Mouse (Mus musculus) ES-Bruce4 (cell line): ENCODE measurements around the gene Cryzl1. TPM values are rescaled to one million over a fixed set of nuclear protein-coding genes. Genes with fewer than 3 reads are reported as not detected.
"Not testable (repeated sequence)": the region's sequence is repeated elsewhere in the genome, so short reads cannot be mapped to it uniquely, and the experiment has no call there.

Experiments used
- H3K27ac ChIP-seq: 2 replicates; pipeline ENCODE4 v1.5.1; 2012; ENCODE audit warnings: low read length, inconsistent platforms; ENCODE audit not compliant: insufficient read depth
- H3K27me3 ChIP-seq: 2 replicates; pipeline ENCODE4 v1.6.1; 2012; ENCODE audit warnings: mild to moderate bottlenecking, low read length, inconsistent platforms; ENCODE audit not compliant: control insufficient read depth, poor library complexity, insufficient read depth, severe bottlenecking
- H3K36me3 ChIP-seq: 2 replicates; pipeline ENCODE4 v1.6.1; 2012; ENCODE audit warnings: inconsistent platforms, mild to moderate bottlenecking, low read length, moderate library complexity; ENCODE audit not compliant: control insufficient read depth, poor library complexity, insufficient read depth, severe bottlenecking
- H3K4me1 ChIP-seq: one replicate; pipeline ENCODE4 v1.8.1; 2011; ENCODE audit warnings: low read length; ENCODE audit not compliant: control insufficient read depth, insufficient read depth
- H3K4me3 ChIP-seq: 2 replicates; pipeline ENCODE4 v1.5.1; 2011; ENCODE audit warnings: low read depth, mild to moderate bottlenecking, low read length
- H3K9ac ChIP-seq: 2 replicates; pipeline ENCODE4 v1.6.1; 2012; ENCODE audit warnings: low read depth, mild to moderate bottlenecking, inconsistent platforms; ENCODE audit not compliant: poor library complexity, severe bottlenecking
- H3K9me3 ChIP-seq: replicated peaks from 2 replicates; pipeline ENCODE4 v1.6.1; 2012; ENCODE audit warnings: mild to moderate bottlenecking, low read length, inconsistent platforms; ENCODE audit not compliant: control insufficient read depth, poor library complexity, insufficient read depth, severe bottlenecking
- CTCF ChIP-seq: IDR thresholded peaks from one replicate; pipeline ENCODE4 v1.8.1; 2011; ENCODE audit warnings: low read depth, low read length
- EP300 ChIP-seq: IDR thresholded peaks from 2 replicates; pipeline ENCODE4 v1.6.1; 2011; ENCODE audit warnings: low read depth, low read length; ENCODE audit not compliant: insufficient read depth
- POLR2A ChIP-seq: IDR thresholded peaks from one replicate; pipeline ENCODE4 v1.8.1; 2011; ENCODE audit warnings: low read length; ENCODE audit not compliant: insufficient read depth
- polyA plus RNA-seq: library from polyadenylated mRNA; stranded (reverse); fragments of >200 nt; gene quantifications from 2 replicates; pipeline ENCODE4 v1.2.4, GENCODE M21; 2011; ENCODE audit warnings: low read depth; ENCODE audit not compliant: missing spikeins, insufficient read depth, insufficient read length

Cryzl1 gene
- polyA plus RNA-seq, 1 experiment: 60.0 TPM

- TF ChIP-seq CTCF (no peak), POLR2A (peak; percentile 63), EP300 (no peak)
- peaks cover 22% of the 10 kb centered on the region for H3K36me3 ChIP-seq
- no peaks in the 10 kb centered on the region for H3K27me3 ChIP-seq
- H3K4me3 ChIP-seq: peak within 1 kb of the TSS; percentile 100
- no peaks in the 10 kb centered on the region for H3K4me1 ChIP-seq
- no peaks in the 10 kb centered on the region for H3K9me3 ChIP-seq
- peak within 1 kb of the TSS; percentile 98 for H3K9ac ChIP-seq
- peak within 1 kb of the TSS; percentile 72 for H3K27ac ChIP-seq
Observed at GRCm38 (mm10) chr16:91647461-91648219, 81.1 kb downstream of the Cryzl1 start, which contains the start of gene Son. Gene Son, plus strand, starts transcription at chr16:91647506.

GRCm38 (mm10) chr16:91646681-91647419 is 81.9 kb downstream of the Cryzl1 start, which contains the start of gene Gart:
Gene Gart, minus strand, starts transcription at chr16:91646952.
- peak; percentile 88 for TF ChIP-seq POLR2A
- no peak for TF ChIP-seq CTCF
- 0 out of 2 replicates have a peak, but pooled peaks have one; percentile 4 for TF ChIP-seq EP300
- H3K27me3 ChIP-seq: no peaks in the 10 kb centered on the region
- peak within 1 kb of the TSS; percentile 72 for H3K27ac ChIP-seq

GRCm38 (mm10) chr16:91645995-91646602 is 82.7 kb downstream of the Cryzl1 start:
- Histone ChIP-seq H3K36me3 (peaks cover 28% of the 10 kb centered on the region), H3K9me3 (no peaks in the 10 kb centered on the region), H3K27me3 (no peaks in the 10 kb centered on the region), H3K4me1 (no peaks in the 10 kb centered on the region), H3K4me3 (peak overlapping the region; percentile 100), H3K27ac (peak overlapping the region; percentile 20), H3K9ac (peak overlapping the region; percentile 84)
- no peak for TF ChIP-seq POLR2A
- TF ChIP-seq CTCF: no peak
- no peak for TF ChIP-seq EP300

More at GRCm38 (mm10) chr16:91646681-91647419, 81.9 kb downstream of the Cryzl1 start, which contains the start of gene Gart:
- no peaks in the 10 kb centered on the region for H3K4me1 ChIP-seq
- H3K9me3 ChIP-seq: no peaks in the 10 kb centered on the region
- H3K4me3 ChIP-seq: peak within 1 kb of the TSS; percentile 100
- H3K9ac ChIP-seq: peak within 1 kb of the TSS; percentile 98
- peaks cover 24% of the 10 kb centered on the region for H3K36me3 ChIP-seq

- H3K9me3 ChIP-seq, H3K27me3 ChIP-seq, H3K4me1 ChIP-seq, H3K9ac ChIP-seq, H3K4me3 ChIP-seq, H3K27ac ChIP-seq: not testable (repeated sequence)
- peaks cover 34% of the 10 kb centered on the region for H3K36me3 ChIP-seq
Observed at GRCm38 (mm10) chr16:91645420-91645819, 83.4 kb downstream of the Cryzl1 start.

GRCm38 (mm10) chr16:91644901-91645300 is 83.9 kb downstream of the Cryzl1 start:
- H3K27me3 ChIP-seq: no peaks in the 10 kb centered on the region
- H3K9me3 ChIP-seq: no peaks in the 10 kb centered on the region
- TF ChIP-seq POLR2A (no peak), CTCF (no peak), EP300 (no peak)
- no peak overlapping the region for H3K27ac ChIP-seq
- H3K9ac ChIP-seq: peak overlapping the region; percentile 55; the same call in 1 of the 2 replicates
- H3K4me3 ChIP-seq: peak overlapping the region; percentile 42
- H3K36me3 ChIP-seq: peaks cover 39% of the 10 kb centered on the region
- H3K4me1 ChIP-seq: no peaks in the 10 kb centered on the region
